10 mouse cellular contexts compared by ENCODE assay signal in genomic region chr8:84912895-84913501, GRCm38 (mm10). TPM values are rescaled to one million over a fixed set of nuclear protein-coding genes. Genes with fewer than 3 reads are reported as not detected.
DNase-seq lines count a peak whose midpoint lies in the region; ATAC-seq lines count a peak whose summit lies in the region.
"Had no signal": no experiment of that assay in that cellular context is flagged by ENCODE, and none has a peak within 500 bp of the region (broad histone marks: within the 10 kb centered on the region; RNA-seq: fewer than 3 reads in every experiment).

No protein-coding gene starts in this region.

- H3K27me3 ChIP-seq in intestine, embryonic 14.5 days (replicated peaks; ENCODE audit: control insufficient read depth, insufficient read depth, low read length) = peaks cover 65% of the 10 kb centered on the region
- peaks cover 35% of the 10 kb centered on the region for H3K27me3 ChIP-seq in midbrain, embryonic 15.5 days (replicated peaks)
- peaks cover 2% of the 10 kb centered on the region for H3K27me3 ChIP-seq in splenic B cell, adult 2 months (ENCODE audit: control insufficient read depth, insufficient read depth, low read length, poor library complexity, severe bottlenecking)

- H3K4me1 ChIP-seq in intestine, embryonic 14.5 days (replicated peaks; ENCODE audit: control insufficient read depth, insufficient read depth, low read length) = peaks cover 8% of the 10 kb centered on the region; the same call in 1 of the 2 replicates
- H3K4me1 ChIP-seq in midbrain, embryonic 15.5 days = peaks cover 16% of the 10 kb centered on the region; the same call in 1 of the 2 replicates

- no peaks in the 10 kb centered on the region for H3K9me3 ChIP-seq in intestine, embryonic 14.5 days (ENCODE audit: control insufficient read depth, low read length)
- H3K9me3 ChIP-seq in midbrain, embryonic 15.5 days = no peaks in the 10 kb centered on the region

- H3K4me3 ChIP-seq in intestine, embryonic 14.5 days (ENCODE audit: low read depth, low read length) = peak overlapping the region; percentile 30
- peak overlapping the region; percentile 15 for H3K4me3 ChIP-seq in midbrain, embryonic 15.5 days
- H3K4me3 ChIP-seq: myocyte had no signal

- DNase-seq in gastrocnemius, adult 18-20 months (ENCODE audit: low spot score) = peak; percentile 45
- DNase-seq in gastrocnemius, postnatal 10 days = no peak
- peak; percentile 86 for DNase-seq in cerebellum, adult 9-10 months
- DNase-seq in forelimb bud, embryonic 11.5 days (ENCODE audit: low read depth, low spot score) = peak; percentile 67
- peak; percentile 75 for DNase-seq in intestine, embryonic 14.5 days (ENCODE audit: low spot score)
- peak; percentile 91 for DNase-seq in liver
- DNase-seq in splenic B cell, adult 2 months (ENCODE audit: low read depth, low spot score) = peak; percentile 94

- peak overlapping the region; percentile 64 for H3K4me2 ChIP-seq in intestine, embryonic 14.5 days (ENCODE audit: low read length)
- H3K4me2 ChIP-seq in midbrain, embryonic 15.5 days = peak overlapping the region; percentile 39

- no peaks in the 10 kb centered on the region for H3K36me3 ChIP-seq in intestine, embryonic 14.5 days (ENCODE audit: control insufficient read depth, insufficient read depth, low read length)
- peaks cover 59% of the 10 kb centered on the region for H3K36me3 ChIP-seq in midbrain, embryonic 15.5 days (replicated peaks)
- peaks cover 3% of the 10 kb centered on the region for H3K36me3 ChIP-seq in splenic B cell, adult 2 months (ENCODE audit: control insufficient read depth, insufficient read depth, low read length, poor library complexity, severe bottlenecking)

- whole genome bisulfite sequencing in intestine, embryonic 14.5 days = under 1% methylated on average over 55 of the region's 55 CpGs
- WGBS in midbrain, embryonic 15.5 days = 6% methylated on average over 55 of the region's 55 CpGs

- H3K27ac ChIP-seq in intestine, embryonic 14.5 days (ENCODE audit: low read depth) = no peak overlapping the region
- no peak overlapping the region for H3K27ac ChIP-seq in midbrain, embryonic 15.5 days

- peak; percentile 72 for ATAC-seq in intestine, embryonic 14.5 days (replicated peaks; ENCODE audit: low FRiP score, low TSS enrichment, low read depth)
- ATAC-seq in midbrain, embryonic 15.5 days (replicated peaks) = no peak

- peak overlapping the region; percentile 2; the same call in 1 of the 2 replicates for H3K9ac ChIP-seq in intestine, embryonic 14.5 days (ENCODE audit: low read length)
- no peak overlapping the region for H3K9ac ChIP-seq in midbrain, embryonic 15.5 days

RNA-seq across cellular contexts. Expression of gene Dnase2a, which starts 4.6 kb away (rescaled TPM):
- 1 to 10 TPM; 6.1 to 6.8 TPM for total RNA-seq in gastrocnemius, adult 18-20 months (2021)
- 1 to 10 TPM; 5.7 to 6.2 TPM for total RNA-seq in gastrocnemius, postnatal 10 days (2021)
- polyA plus RNA-seq in intestine, embryonic 14.5 days (2014; fragmentation: Nextera tagmentation; extraction: Ambion mirVana) = 8.3 and 8.6 TPM in 2 replicates
- polyA plus RNA-seq in midbrain, embryonic 15.5 days (2015; fragmentation: Nextera tagmentation; extraction: Ambion mirVana) = 7.1 and 7.6 TPM in 2 replicates

RNA-seq across cellular contexts. Expression of gene Klf1, which starts 11.3 kb away (rescaled TPM):
- not detected for total RNA-seq in gastrocnemius, adult 18-20 months (2021)
- total RNA-seq in gastrocnemius, postnatal 10 days (2021) = under 1 TPM in 1 of 2 experiments, not detected in 1; 0.84 TPM
- 0.77 and 1.8 TPM in 2 replicates for polyA plus RNA-seq in intestine, embryonic 14.5 days (2014; fragmentation: Nextera tagmentation; extraction: Ambion mirVana)
- 0.65 and 0.79 TPM in 2 replicates for polyA plus RNA-seq in midbrain, embryonic 15.5 days (2015; fragmentation: Nextera tagmentation; extraction: Ambion mirVana)

RNA-seq across cellular contexts. Expression of gene Gcdh, which starts 19.3 kb away (rescaled TPM):
- 10 to 100 TPM; 33.7 to 38.2 TPM for total RNA-seq in gastrocnemius, adult 18-20 months (2021)
- total RNA-seq in gastrocnemius, postnatal 10 days (2021) = 10 to 100 TPM; 21.1 to 24.1 TPM
- 35.7 and 37.8 TPM in 2 replicates for polyA plus RNA-seq in intestine, embryonic 14.5 days (2014; fragmentation: Nextera tagmentation; extraction: Ambion mirVana)
- 36.1 and 37.1 TPM in 2 replicates for polyA plus RNA-seq in midbrain, embryonic 15.5 days (2015; fragmentation: Nextera tagmentation; extraction: Ambion mirVana)

RNA-seq across cellular contexts. Expression of gene Mast1, which starts 24.2 kb away (rescaled TPM):
- under 1 TPM in 1 of 2 experiments, not detected in 1; 0.07 TPM for total RNA-seq in gastrocnemius, adult 18-20 months (2021)
- under 1 TPM; 0.20 to 0.45 TPM for total RNA-seq in gastrocnemius, postnatal 10 days (2021)
- polyA plus RNA-seq in intestine, embryonic 14.5 days (2014; fragmentation: Nextera tagmentation; extraction: Ambion mirVana) = 2.3 and 2.6 TPM in 2 replicates
- 76.2 and 84.8 TPM in 2 replicates for polyA plus RNA-seq in midbrain, embryonic 15.5 days (2015; fragmentation: Nextera tagmentation; extraction: Ambion mirVana)
- polyA plus RNA-seq: C2C12, myocyte had no signal

RNA-seq across cellular contexts. Expression of gene Rtbdn, which starts 33.8 kb away (rescaled TPM):
- total RNA-seq in gastrocnemius, adult 18-20 months (2021) = not detected
- not detected for total RNA-seq in gastrocnemius, postnatal 10 days (2021)
- polyA plus RNA-seq in intestine, embryonic 14.5 days (2014; fragmentation: Nextera tagmentation; extraction: Ambion mirVana) = 0.09 TPM in 1 of 2 replicates, not detected in the other
- polyA plus RNA-seq in midbrain, embryonic 15.5 days (2015; fragmentation: Nextera tagmentation; extraction: Ambion mirVana) = 2.8 and 3.4 TPM in 2 replicates
- polyA plus RNA-seq: myocyte had no signal
